Mouse (Mus musculus): Measurements from ENCODE around the gene Rap1b. TPM values are rescaled to one million over a fixed set of nuclear protein-coding genes. Genes with fewer than 3 reads are reported as not detected.
A peak's percentile ranks its signal among the peaks of the same experiment; 100 is the strongest.

Gene Rap1b
- polyA plus RNA-seq, 1 experiment from 2014 or later, result 202 TPM

- ATAC-seq (ENCODE audit: low read depth) (no peak), DNase-seq (ENCODE audit: low spot score) (no peak)
- H3K4me3 ChIP-seq (ENCODE audit: low read depth, low read length), result no peak overlapping the region
- peak overlapping the region; percentile 86; the same call in 1 of the 2 replicates for H3K27ac ChIP-seq (replicated peaks; ENCODE audit: low read depth, low read length)
- WGBS, result 77% methylated on average over 11 of the region's 11 CpGs
- H3K9ac ChIP-seq (ENCODE audit: low read depth, low read length), result peak overlapping the region; percentile 47; the same call in 1 of the 2 replicates
- H3K27me3 ChIP-seq (replicated peaks; ENCODE audit: control insufficient read depth, insufficient read depth, low read length), result no peaks in the 10 kb centered on the region
- no peaks in the 10 kb centered on the region for H3K36me3 ChIP-seq (ENCODE audit: control insufficient read depth, insufficient read depth, low read length)
- no peaks in the 10 kb centered on the region for H3K9me3 ChIP-seq (ENCODE audit: control insufficient read depth, low read length)
- H3K4me2 ChIP-seq (ENCODE audit: low read depth, low read length), result peak overlapping the region; percentile 59
- H3K4me1 ChIP-seq (ENCODE audit: control insufficient read depth, insufficient read depth, low read length), result peaks cover 13% of the 10 kb centered on the region; the same call in 1 of the 2 replicates
Measured at GRCm38 (mm10) chr10:117793436-117794030, 52.3 kb downstream of the Rap1b start.

- Histone ChIP-seq H3K27me3 (replicated peaks; ENCODE audit: control insufficient read depth, insufficient read depth, low read length) (no peaks in the 10 kb centered on the region), H3K4me1 (ENCODE audit: control insufficient read depth, insufficient read depth, low read length) (peaks cover 13% of the 10 kb centered on the region; the same call in 1 of the 2 replicates), H3K27ac (replicated peaks; ENCODE audit: low read depth, low read length) (peak within 1 kb of the TSS; percentile 86), H3K4me2 (ENCODE audit: low read depth, low read length) (peak within 1 kb of the TSS; percentile 67), H3K4me3 (ENCODE audit: low read depth, low read length) (peak within 1 kb of the TSS; percentile 84), H3K9me3 (ENCODE audit: control insufficient read depth, low read length) (no peaks in the 10 kb centered on the region), H3K9ac (ENCODE audit: low read depth, low read length) (peak within 1 kb of the TSS; percentile 89), H3K36me3 (ENCODE audit: control insufficient read depth, insufficient read depth, low read length) (peaks cover 7% of the 10 kb centered on the region; the same call in 1 of the 2 replicates)
- whole genome bisulfite sequencing, result under 1% methylated on average over 71 of the region's 75 CpGs
- ATAC-seq (ENCODE audit: low read depth), result peak; percentile 97
- DNase-seq (ENCODE audit: low spot score), result peak; percentile 99
Measured at GRCm38 (mm10) chr10:117792141-117793091, 53.4 kb downstream of the Rap1b start, which contains the start of gene Nup107. Gene Nup107 (minus strand): TSS chr10:117792705.

- H3K9me3 ChIP-seq (ENCODE audit: control insufficient read depth, low read length), result no peaks in the 10 kb centered on the region
- DNase-seq (ENCODE audit: low spot score) (no peak), ATAC-seq (ENCODE audit: low read depth) (no peak)
- H3K9ac ChIP-seq (ENCODE audit: low read depth, low read length), result peak overlapping the region; percentile 89; the same call in 1 of the 2 replicates
- peak overlapping the region; percentile 67 for H3K4me2 ChIP-seq (ENCODE audit: low read depth, low read length)
- no peak overlapping the region for H3K27ac ChIP-seq (replicated peaks; ENCODE audit: low read depth, low read length)
- peaks cover 13% of the 10 kb centered on the region; the same call in 1 of the 2 replicates for H3K4me1 ChIP-seq (ENCODE audit: control insufficient read depth, insufficient read depth, low read length)
- H3K36me3 ChIP-seq (ENCODE audit: control insufficient read depth, insufficient read depth, low read length), result peaks cover 20% of the 10 kb centered on the region
- H3K4me3 ChIP-seq (ENCODE audit: low read depth, low read length), result peak overlapping the region; percentile 84
- no peaks in the 10 kb centered on the region for H3K27me3 ChIP-seq (replicated peaks; ENCODE audit: control insufficient read depth, insufficient read depth, low read length)
- 79% methylated on average over 2 of the region's 2 CpGs for WGBS
Measured at GRCm38 (mm10) chr10:117791171-117791470, 54.7 kb downstream of the Rap1b start.

- no peaks in the 10 kb centered on the region for H3K9me3 ChIP-seq (ENCODE audit: control insufficient read depth, low read length)
- no peak for ATAC-seq (ENCODE audit: low read depth)
- H3K4me1 ChIP-seq (ENCODE audit: control insufficient read depth, insufficient read depth, low read length), result peaks cover 13% of the 10 kb centered on the region; the same call in 1 of the 2 replicates
- no peak for DNase-seq (ENCODE audit: low spot score)
- 92% methylated on average over 17 of the region's 17 CpGs for WGBS
- H3K9ac ChIP-seq (ENCODE audit: low read depth, low read length), result peak overlapping the region; percentile 37; the same call in 1 of the 2 replicates
- peak overlapping the region; percentile 84 for H3K4me3 ChIP-seq (ENCODE audit: low read depth, low read length)
- no peaks in the 10 kb centered on the region for H3K27me3 ChIP-seq (replicated peaks; ENCODE audit: control insufficient read depth, insufficient read depth, low read length)
- H3K4me2 ChIP-seq (ENCODE audit: low read depth, low read length), result no peak overlapping the region; the same call in 1 of the 2 replicates
- peaks cover 25% of the 10 kb centered on the region for H3K36me3 ChIP-seq (ENCODE audit: control insufficient read depth, insufficient read depth, low read length)
- H3K27ac ChIP-seq (replicated peaks; ENCODE audit: low read depth, low read length), result no peak overlapping the region
Measured at GRCm38 (mm10) chr10:117790421-117791170, 55.2 kb downstream of the Rap1b start.

GRCm38 (mm10) chr10:117790011-117790410 lies 55.8 kb downstream of the Rap1b start:
- 92% methylated on average over 1 of the region's 1 CpGs for WGBS
- Histone ChIP-seq H3K4me1 (ENCODE audit: control insufficient read depth, insufficient read depth, low read length) (peaks cover 13% of the 10 kb centered on the region; the same call in 1 of the 2 replicates), H3K4me3 (ENCODE audit: low read depth, low read length) (no peak overlapping the region), H3K27me3 (replicated peaks; ENCODE audit: control insufficient read depth, insufficient read depth, low read length) (no peaks in the 10 kb centered on the region), H3K9ac (ENCODE audit: low read depth, low read length) (no peak overlapping the region), H3K4me2 (ENCODE audit: low read depth, low read length) (no peak overlapping the region), H3K36me3 (ENCODE audit: control insufficient read depth, insufficient read depth, low read length) (peaks cover 30% of the 10 kb centered on the region), H3K27ac (replicated peaks; ENCODE audit: low read depth, low read length) (no peak overlapping the region), H3K9me3 (ENCODE audit: control insufficient read depth, low read length) (no peaks in the 10 kb centered on the region)
- DNase-seq (ENCODE audit: low spot score) (no peak), ATAC-seq (ENCODE audit: low read depth) (no peak)

- WGBS, result 93% methylated on average over 7 of the region's 7 CpGs
- no peak overlapping the region for H3K4me3 ChIP-seq (ENCODE audit: low read depth, low read length)
- H3K36me3 ChIP-seq (ENCODE audit: control insufficient read depth, insufficient read depth, low read length), result peaks cover 73% of the 10 kb centered on the region
- ATAC-seq (ENCODE audit: low read depth), result no peak
- H3K27me3 ChIP-seq (replicated peaks; ENCODE audit: control insufficient read depth, insufficient read depth, low read length), result no peaks in the 10 kb centered on the region
- no peaks in the 10 kb centered on the region for H3K4me1 ChIP-seq (ENCODE audit: control insufficient read depth, insufficient read depth, low read length)
- H3K4me2 ChIP-seq (ENCODE audit: low read depth, low read length), result no peak overlapping the region
- no peak overlapping the region for H3K9ac ChIP-seq (ENCODE audit: low read depth, low read length)
- DNase-seq (ENCODE audit: low spot score), result no peak
- H3K27ac ChIP-seq (replicated peaks; ENCODE audit: low read depth, low read length), result no peak overlapping the region
- H3K9me3 ChIP-seq (ENCODE audit: control insufficient read depth, low read length), result no peaks in the 10 kb centered on the region
Measured at GRCm38 (mm10) chr10:117784646-117785045, 61.2 kb downstream of the Rap1b start.

- Histone ChIP-seq H3K4me3 (ENCODE audit: low read depth, low read length) (no peak overlapping the region), H3K27me3 (replicated peaks; ENCODE audit: control insufficient read depth, insufficient read depth, low read length) (no peaks in the 10 kb centered on the region), H3K9ac (ENCODE audit: low read depth, low read length) (no peak overlapping the region), H3K27ac (replicated peaks; ENCODE audit: low read depth, low read length) (no peak overlapping the region), H3K4me2 (ENCODE audit: low read depth, low read length) (no peak overlapping the region), H3K4me1 (ENCODE audit: control insufficient read depth, insufficient read depth, low read length) (no peaks in the 10 kb centered on the region), H3K9me3 (ENCODE audit: control insufficient read depth, low read length) (no peaks in the 10 kb centered on the region), H3K36me3 (ENCODE audit: control insufficient read depth, insufficient read depth, low read length) (peaks cover 78% of the 10 kb centered on the region)
- ATAC-seq (ENCODE audit: low read depth) (no peak), DNase-seq (ENCODE audit: low spot score) (no peak)
- WGBS, result 95% methylated on average over 13 of the region's 13 CpGs
Measured at GRCm38 (mm10) chr10:117783786-117784420, 61.9 kb downstream of the Rap1b start.

Data from embryonic facial prominence, embryonic 14.5 days (tissue).